Mouse (Mus musculus) lung, adult 2 months (tissue): ENCODE data around the gene Gm15097.
"Not testable (repeated sequence)": the region's sequence is repeated elsewhere in the genome, so short reads cannot be mapped to it uniquely, and the experiment has no call there.

Source experiments
- CTCF ChIP-seq: fragments of 200-500 bp; IDR thresholded peaks from 2 replicates; pipeline ENCODE4 v1.5.1; 2011; ENCODE audit warnings: mild to moderate bottlenecking, low read length, control low read depth; ENCODE audit not compliant: insufficient read depth
- POLR2A ChIP-seq: fragments of 200-500 bp; IDR thresholded peaks from 2 replicates; pipeline ENCODE4 v1.6.1; 2011; ENCODE audit warnings: low read depth, mild to moderate bottlenecking, control low read depth, low read length, borderline replicate concordance; ENCODE audit errors: extremely low read depth

GRCm38 (mm10) chrX:149762853-149763252 is 21.4 kb upstream of the Gm15097 start:
- not testable (repeated sequence) for TF ChIP-seq CTCF, POLR2A
